Mouse (Mus musculus): ENCODE results near the gene Dchs2. TPM values are rescaled to one million over a fixed set of nuclear protein-coding genes. Genes with fewer than 3 reads are reported as not detected.

Dchs2 gene
- polyA plus RNA-seq, 1 experiment from 2014 or later, result 0.11 TPM

- no peak; the same call in 1 of the 2 replicates for ATAC-seq (replicated peaks; ENCODE audit: extremely low read depth, insufficient read depth, low FRiP score)
- no peak overlapping the region for H3K4me2 ChIP-seq (ENCODE audit: low read depth, low read length)
- no peak overlapping the region for H3K9ac ChIP-seq (ENCODE audit: low read length)
- no peaks in the 10 kb centered on the region for H3K36me3 ChIP-seq (ENCODE audit: control insufficient read depth, insufficient read depth)
- H3K27ac ChIP-seq (ENCODE audit: low read length), result no peak overlapping the region
- H3K9me3 ChIP-seq (replicated peaks; ENCODE audit: control insufficient read depth, low read length), result peaks cover 10% of the 10 kb centered on the region
- no peaks in the 10 kb centered on the region for H3K27me3 ChIP-seq (ENCODE audit: control insufficient read depth, insufficient read depth, low read length)
- peaks cover 2% of the 10 kb centered on the region; the same call in 1 of the 2 replicates for H3K4me1 ChIP-seq (ENCODE audit: control insufficient read depth, insufficient read depth, low read length)
- no peak overlapping the region for H3K4me3 ChIP-seq (ENCODE audit: low read length)
- 68% methylated on average over 6 of the region's 6 CpGs for WGBS
Observed at GRCm38 (mm10) chr3:83374333-83374732, 246.6 kb downstream of the Dchs2 start.

GRCm38 (mm10) chr3:83376834-83377233, 249.1 kb downstream of the Dchs2 start:
- no peak overlapping the region for H3K27ac ChIP-seq (ENCODE audit: low read length)
- H3K4me2 ChIP-seq (ENCODE audit: low read depth, low read length), result no peak overlapping the region
- H3K9ac ChIP-seq (ENCODE audit: low read length), result no peak overlapping the region
- 86% methylated on average over 6 of the region's 6 CpGs for WGBS
- H3K4me1 ChIP-seq (ENCODE audit: control insufficient read depth, insufficient read depth, low read length), result no peaks in the 10 kb centered on the region
- ATAC-seq (replicated peaks; ENCODE audit: extremely low read depth, insufficient read depth, low FRiP score), result no peak
- H3K9me3 ChIP-seq (replicated peaks; ENCODE audit: control insufficient read depth, low read length), result peaks cover 10% of the 10 kb centered on the region
- H3K4me3 ChIP-seq (ENCODE audit: low read length), result no peak overlapping the region
- no peaks in the 10 kb centered on the region for H3K27me3 ChIP-seq (ENCODE audit: control insufficient read depth, insufficient read depth, low read length)
- H3K36me3 ChIP-seq (ENCODE audit: control insufficient read depth, insufficient read depth), result no peaks in the 10 kb centered on the region

Other genes starting within 250 kb of the Dchs2 start
- 0.14 and 0.20 TPM in 2 replicates for gene Lrat, start 224.0 kb upstream of the Dchs2 start, polyA plus RNA-seq (2015; fragmentation: Nextera tagmentation; extraction: Ambion mirVana)
- gene Fgg, start 120.2 kb upstream of the Dchs2 start, polyA plus RNA-seq (2015; fragmentation: Nextera tagmentation; extraction: Ambion mirVana), result 0.90 and 0.91 TPM in 2 replicates
- 1.0 and 1.3 TPM in 2 replicates for gene Fga, start 101.9 kb upstream of the Dchs2 start, polyA plus RNA-seq (2015; fragmentation: Nextera tagmentation; extraction: Ambion mirVana)
- gene Fgb, start 78.1 kb upstream of the Dchs2 start, polyA plus RNA-seq (2015; fragmentation: Nextera tagmentation; extraction: Ambion mirVana), result 0.34 and 0.45 TPM in 2 replicates
- 59.5 and 62.6 TPM in 2 replicates for gene Plrg1, start 72.4 kb upstream of the Dchs2 start, polyA plus RNA-seq (2015; fragmentation: Nextera tagmentation; extraction: Ambion mirVana)

Measured in heart, embryonic 16.5 days (tissue).